Mouse (Mus musculus) erythroblast, embryonic 14.5 days (primary cell): ENCODE results near the gene Cxcr4.

Source experiments
- GATA1 ChIP-seq: IDR thresholded peaks from 2 replicates; pipeline ENCODE4 v1.6.1; 2012; ENCODE audit warnings: low read length, inconsistent platforms, mixed read lengths
- TAL1 ChIP-seq: IDR thresholded peaks from 3 replicates; pipeline ENCODE4 v1.6.1; 2012; ENCODE audit warnings: low read length, inconsistent platforms, mixed read lengths

GRCm38 (mm10) chr1:128561325-128561874 lies 30.7 kb downstream of the Cxcr4 start:
- TF ChIP-seq GATA1, result no peak
- no peak for TF ChIP-seq TAL1
